Mouse (Mus musculus): ENCODE results near the gene Ddx23. TPM values are rescaled to one million over a fixed set of nuclear protein-coding genes. Genes with fewer than 3 reads are reported as not detected.

Gene Ddx23
- polyA plus RNA-seq, 1 experiment: 59.7 TPM

DNA sequence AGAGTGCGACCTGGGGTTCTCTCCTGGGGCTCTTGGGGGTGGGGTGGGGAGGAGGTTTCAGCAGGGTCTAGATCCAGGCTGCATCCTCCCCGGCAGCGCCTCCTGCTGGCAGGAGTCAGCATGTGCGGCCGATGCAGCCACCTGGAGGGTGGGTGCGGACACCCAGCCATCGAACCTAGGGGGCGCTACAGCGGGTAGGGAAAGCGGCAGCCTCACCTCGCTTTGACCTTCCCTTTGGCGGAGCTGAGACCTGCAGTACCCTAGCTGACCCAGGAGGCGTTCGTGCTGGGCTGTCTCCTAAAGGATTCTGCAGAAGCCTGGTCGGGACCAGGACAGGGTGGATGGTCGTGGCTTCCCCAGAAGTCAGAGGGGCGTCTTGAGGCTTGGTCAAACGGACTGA is 31.2 kb downstream of the Ddx23 start:
- peaks cover 33% of the 10 kb centered on the region for H3K4me1 ChIP-seq (replicated peaks; ENCODE audit: control insufficient read depth, insufficient read depth, low read length)
- H3K4me3 ChIP-seq (ENCODE audit: control insufficient read depth, insufficient read depth, low read length): no peak overlapping the region
- peak; percentile 84 for DNase-seq
- H3K27ac ChIP-seq (ENCODE audit: control insufficient read depth, insufficient read depth, low read length): no peak overlapping the region
- peaks cover 10% of the 10 kb centered on the region; the same call in 1 of the 2 replicates for H3K27me3 ChIP-seq (ENCODE audit: control insufficient read depth, insufficient read depth, low read length)
- peak; percentile 97 for TF ChIP-seq CTCF (IDR thresholded peaks at IDR 0.05; ENCODE audit: borderline replicate concordance, control insufficient read depth, extremely low read depth, insufficient read depth, low read length, poor library complexity)
- no peak for TF ChIP-seq POLR2A (IDR thresholded peaks at IDR 0.05; ENCODE audit: control insufficient read depth, extremely low read depth, insufficient read depth, low read length, poor library complexity)
- no peaks in the 10 kb centered on the region for H3K36me3 ChIP-seq (ENCODE audit: control insufficient read depth, insufficient read depth, low read length)
- 4% methylated on average over 18 of the region's 18 CpGs for WGBS

DNA sequence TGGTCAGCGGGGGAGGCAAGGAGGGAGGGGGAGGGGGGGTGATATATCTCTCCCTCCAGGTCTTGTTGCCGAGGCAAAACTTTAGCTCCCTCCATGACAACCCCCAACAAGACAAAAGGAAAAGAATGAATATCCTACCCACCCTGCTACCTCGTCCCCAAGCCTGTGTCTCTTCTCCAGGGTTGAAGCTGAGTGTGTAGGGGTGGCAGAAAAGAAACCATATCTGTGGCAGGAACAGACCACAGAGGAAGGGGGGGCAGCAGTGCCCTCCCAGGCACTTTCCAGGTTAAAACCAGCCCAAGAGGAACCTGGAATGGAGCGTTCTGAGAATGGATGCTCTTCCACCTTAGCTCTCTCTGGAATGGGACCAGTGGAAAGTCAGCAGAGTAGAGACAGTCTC is 32.2 kb downstream of the Ddx23 start, which contains the start of gene Cacnb3:
Gene Cacnb3 (plus strand): TSS at position 301 of the 400 bp plus-strand sequence.
- H3K27ac ChIP-seq (ENCODE audit: control insufficient read depth, insufficient read depth, low read length): no peak within 1 kb of the TSS

DNA sequence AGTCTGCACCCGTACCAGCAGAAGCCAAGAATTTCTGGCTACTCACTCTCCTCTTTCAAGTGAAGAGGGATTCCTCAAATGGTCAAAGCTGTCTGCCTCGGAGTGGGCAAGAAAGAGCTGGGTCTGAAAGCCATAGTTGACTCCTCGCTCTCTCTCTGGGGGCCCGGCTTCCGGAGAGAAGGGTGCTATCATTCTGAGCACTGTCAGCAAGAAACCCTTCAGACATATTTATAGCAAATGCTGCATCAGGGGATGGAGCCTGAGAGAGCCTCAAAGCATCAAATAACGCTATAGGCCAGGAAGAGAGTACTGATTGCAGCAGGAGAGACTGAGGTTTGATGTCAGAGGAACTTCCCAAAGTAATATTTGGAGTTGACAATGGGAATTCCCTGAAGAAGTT is 33.2 kb downstream of the Ddx23 start:
- Histone ChIP-seq H3K4me1 (replicated peaks; ENCODE audit: control insufficient read depth, insufficient read depth, low read length) (peaks cover 26% of the 10 kb centered on the region), H3K36me3 (ENCODE audit: control insufficient read depth, insufficient read depth, low read length) (no peaks in the 10 kb centered on the region), H3K27me3 (ENCODE audit: control insufficient read depth, insufficient read depth, low read length) (peaks cover 8% of the 10 kb centered on the region; the same call in 1 of the 2 replicates), H3K4me3 (ENCODE audit: control insufficient read depth, insufficient read depth, low read length) (no peak overlapping the region), H3K27ac (ENCODE audit: control insufficient read depth, insufficient read depth, low read length) (no peak overlapping the region)
- WGBS: 79% methylated on average over 6 of the region's 6 CpGs
- no peak for TF ChIP-seq CTCF (IDR thresholded peaks at IDR 0.05; ENCODE audit: borderline replicate concordance, control insufficient read depth, extremely low read depth, insufficient read depth, low read length, poor library complexity)
- TF ChIP-seq POLR2A (IDR thresholded peaks at IDR 0.05; ENCODE audit: control insufficient read depth, extremely low read depth, insufficient read depth, low read length, poor library complexity): no peak
- no peak for DNase-seq

More for the DNA sequence above, 32.2 kb downstream of the Ddx23 start, which contains the start of gene Cacnb3:
- H3K4me3 ChIP-seq (ENCODE audit: control insufficient read depth, insufficient read depth, low read length): no peak within 1 kb of the TSS
- DNase-seq: no peak
- no peak for TF ChIP-seq POLR2A (IDR thresholded peaks at IDR 0.05; ENCODE audit: control insufficient read depth, extremely low read depth, insufficient read depth, low read length, poor library complexity)
- no peak for TF ChIP-seq CTCF (IDR thresholded peaks at IDR 0.05; ENCODE audit: borderline replicate concordance, control insufficient read depth, extremely low read depth, insufficient read depth, low read length, poor library complexity)
- no peaks in the 10 kb centered on the region for H3K36me3 ChIP-seq (ENCODE audit: control insufficient read depth, insufficient read depth, low read length)
- 19% methylated on average over 4 of the region's 4 CpGs for WGBS
- H3K4me1 ChIP-seq (replicated peaks; ENCODE audit: control insufficient read depth, insufficient read depth, low read length): peaks cover 31% of the 10 kb centered on the region
- H3K27me3 ChIP-seq (ENCODE audit: control insufficient read depth, insufficient read depth, low read length): peaks cover 8% of the 10 kb centered on the region; the same call in 1 of the 2 replicates

DNA sequence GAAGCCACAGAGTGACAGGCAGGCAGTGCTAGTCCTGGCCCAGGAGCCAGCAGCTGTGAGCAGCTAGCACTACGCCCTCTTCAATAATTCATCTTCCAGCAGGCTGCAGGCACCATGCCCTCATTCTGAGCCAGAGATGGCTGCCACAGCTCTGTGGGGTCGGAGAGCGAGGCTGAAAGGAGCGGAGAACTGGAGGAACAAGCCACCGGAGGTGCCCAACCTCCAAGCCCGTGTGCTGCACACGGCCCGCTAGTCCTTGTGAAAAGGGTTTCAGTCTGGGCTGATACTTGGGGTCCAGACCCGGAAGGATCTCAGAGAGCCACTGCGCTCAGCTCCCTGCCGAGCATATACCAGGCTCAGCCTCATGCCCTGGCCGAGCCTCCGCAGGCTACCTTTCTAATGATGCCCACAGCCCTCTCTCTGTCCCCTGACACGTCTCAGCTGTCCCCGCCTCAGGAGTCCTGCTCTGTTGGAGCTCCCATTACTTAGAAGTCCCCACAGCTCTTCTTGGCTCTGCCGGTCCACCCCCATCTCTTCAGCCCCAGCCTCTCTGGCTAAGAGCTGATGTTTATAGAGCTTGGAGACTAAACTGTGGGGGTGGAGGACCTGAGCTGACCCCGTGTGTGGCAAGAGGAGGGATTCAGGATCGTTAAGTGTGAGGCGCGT is 34.0 kb downstream of the Ddx23 start:
- Histone ChIP-seq H3K27me3 (ENCODE audit: control insufficient read depth, insufficient read depth, low read length) (peaks cover 5% of the 10 kb centered on the region; the same call in 1 of the 2 replicates), H3K4me3 (ENCODE audit: control insufficient read depth, insufficient read depth, low read length) (no peak overlapping the region), H3K4me1 (replicated peaks; ENCODE audit: control insufficient read depth, insufficient read depth, low read length) (peaks cover 20% of the 10 kb centered on the region), H3K36me3 (ENCODE audit: control insufficient read depth, insufficient read depth, low read length) (no peaks in the 10 kb centered on the region), H3K27ac (ENCODE audit: control insufficient read depth, insufficient read depth, low read length) (no peak overlapping the region)
- TF ChIP-seq CTCF (IDR thresholded peaks at IDR 0.05; ENCODE audit: borderline replicate concordance, control insufficient read depth, extremely low read depth, insufficient read depth, low read length, poor library complexity) (0 out of 2 replicates have a peak, but pooled peaks have one; percentile 1), POLR2A (IDR thresholded peaks at IDR 0.05; ENCODE audit: control insufficient read depth, extremely low read depth, insufficient read depth, low read length, poor library complexity) (0 out of 2 replicates have a peak, but pooled peaks have one; percentile 17)
- WGBS: 26% methylated on average over 20 of the region's 20 CpGs
- DNase-seq: no peak

DNA sequence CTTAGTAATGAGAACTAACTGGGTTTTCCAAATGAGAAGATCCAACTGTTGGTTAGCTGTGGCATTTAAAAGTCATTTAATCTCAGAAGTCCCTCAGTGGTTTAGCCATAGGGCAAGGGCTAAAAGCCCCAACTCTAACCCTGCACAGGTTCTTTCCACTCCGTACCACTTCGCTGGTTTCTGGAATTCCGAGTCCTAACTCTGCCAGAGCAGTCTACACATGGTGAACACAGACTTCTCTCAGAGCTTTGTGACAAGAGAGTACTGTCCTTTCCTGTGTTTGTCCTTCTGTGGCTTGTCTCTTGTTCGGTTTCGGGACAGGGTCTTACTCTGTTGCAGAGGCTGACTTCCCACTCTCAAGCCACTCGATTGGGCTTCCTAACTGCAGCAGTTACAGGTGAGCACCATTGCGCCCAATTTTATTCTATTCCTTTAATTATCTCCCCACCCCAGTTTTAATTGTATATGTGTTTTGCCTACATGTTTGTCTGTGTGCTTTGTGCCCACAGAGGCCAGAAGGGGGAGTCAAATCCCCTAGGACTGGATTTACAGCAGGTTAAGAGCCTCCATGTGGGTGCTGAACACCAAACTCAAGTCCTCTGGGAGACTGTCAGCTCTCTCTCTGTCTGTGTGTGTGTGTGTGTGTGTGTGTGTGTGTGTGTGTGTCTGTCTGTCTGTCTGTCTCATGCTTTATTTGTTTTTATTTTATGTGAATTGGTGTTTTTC is 36.0 kb downstream of the Ddx23 start:
- Histone ChIP-seq H3K27me3 (ENCODE audit: control insufficient read depth, insufficient read depth, low read length) (no peaks in the 10 kb centered on the region; the same call in 1 of the 2 replicates), H3K36me3 (ENCODE audit: control insufficient read depth, insufficient read depth, low read length) (no peaks in the 10 kb centered on the region), H3K27ac (ENCODE audit: control insufficient read depth, insufficient read depth, low read length) (no peak overlapping the region), H3K4me3 (ENCODE audit: control insufficient read depth, insufficient read depth, low read length) (no peak overlapping the region), H3K4me1 (replicated peaks; ENCODE audit: control insufficient read depth, insufficient read depth, low read length) (peaks cover 29% of the 10 kb centered on the region)
- TF ChIP-seq POLR2A (IDR thresholded peaks at IDR 0.05; ENCODE audit: control insufficient read depth, extremely low read depth, insufficient read depth, low read length, poor library complexity): no peak
- DNase-seq: no peak
- WGBS: 83% methylated on average over 7 of the region's 7 CpGs

DNA sequence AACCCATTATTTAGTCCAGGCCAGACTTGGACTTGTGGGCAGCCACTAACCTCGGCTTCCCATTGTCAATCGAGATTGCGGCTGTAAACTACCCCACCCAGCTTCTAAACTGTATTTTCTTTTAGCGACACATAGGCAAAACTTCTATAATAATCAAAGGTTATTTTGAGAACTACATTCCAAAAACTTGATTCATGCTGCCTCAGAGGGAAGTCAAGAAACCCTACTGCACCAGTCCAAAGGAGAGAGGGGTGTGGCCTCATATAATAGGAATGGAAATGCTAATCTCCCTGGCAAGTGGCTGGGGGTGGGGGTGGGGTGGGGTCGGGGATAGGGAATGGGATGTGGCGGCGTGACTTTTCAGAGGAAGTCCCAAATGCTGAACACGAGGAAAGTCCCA is 36.6 kb downstream of the Ddx23 start:
- TF ChIP-seq POLR2A (IDR thresholded peaks at IDR 0.05; ENCODE audit: control insufficient read depth, extremely low read depth, insufficient read depth, low read length, poor library complexity) (no peak), CTCF (IDR thresholded peaks at IDR 0.05; ENCODE audit: borderline replicate concordance, control insufficient read depth, extremely low read depth, insufficient read depth, low read length, poor library complexity) (no peak)
- H3K27ac ChIP-seq (ENCODE audit: control insufficient read depth, insufficient read depth, low read length): no peak overlapping the region
- DNase-seq: no peak
- H3K4me3 ChIP-seq (ENCODE audit: control insufficient read depth, insufficient read depth, low read length): no peak overlapping the region
- peaks cover 33% of the 10 kb centered on the region for H3K4me1 ChIP-seq (replicated peaks; ENCODE audit: control insufficient read depth, insufficient read depth, low read length)
- no peaks in the 10 kb centered on the region for H3K36me3 ChIP-seq (ENCODE audit: control insufficient read depth, insufficient read depth, low read length)
- no peaks in the 10 kb centered on the region; the same call in 1 of the 2 replicates for H3K27me3 ChIP-seq (ENCODE audit: control insufficient read depth, insufficient read depth, low read length)
- WGBS: 44% methylated on average over 8 of the region's 8 CpGs

Measured in thymus, adult 2 months (tissue).